In the genomic region with DNA sequence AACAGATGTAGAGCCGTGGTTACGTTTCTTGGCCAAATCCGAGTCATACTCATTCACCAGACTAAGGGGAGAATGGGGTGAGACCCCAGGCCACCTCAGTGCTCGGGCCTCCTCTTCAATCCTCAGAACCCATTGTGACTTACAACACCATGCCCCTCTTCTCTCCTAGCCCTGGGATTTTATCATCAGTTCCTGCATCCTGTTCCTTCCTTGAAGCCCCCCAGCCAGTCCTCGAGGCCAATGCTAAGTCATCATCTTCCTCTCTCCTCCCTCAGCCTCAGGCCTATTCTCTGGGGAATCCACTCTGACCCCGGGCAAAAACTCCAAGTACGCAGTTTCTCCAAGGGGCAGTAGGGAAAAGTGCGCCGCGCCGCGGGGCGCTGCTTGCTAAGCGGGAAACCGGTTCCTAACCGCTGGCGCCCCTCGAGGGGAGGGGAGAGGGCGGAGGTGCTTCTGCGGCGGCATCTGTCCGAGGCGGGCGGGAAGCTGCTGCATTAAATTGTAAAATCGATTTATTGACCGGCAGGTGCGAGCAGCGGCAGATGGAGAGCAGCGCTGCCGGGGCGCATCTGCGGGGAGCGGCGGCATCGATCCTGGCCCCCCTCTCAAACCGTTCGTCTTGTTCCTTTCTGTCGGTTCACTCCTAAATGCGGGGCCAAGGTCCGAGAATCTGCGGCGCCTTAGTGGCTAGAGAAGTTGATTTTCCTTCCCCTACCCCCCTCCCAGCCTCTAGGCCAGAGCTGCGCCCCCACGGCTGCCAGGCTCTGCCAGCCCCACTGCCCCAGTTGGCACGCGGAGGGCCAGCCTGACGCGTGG, we compare ENCODE assay signal across 8 mouse cellular contexts. TPM values are rescaled to one million over a fixed set of nuclear protein-coding genes. Genes with fewer than 3 reads are reported as not detected.
DNase-seq lines count a peak whose midpoint lies in the region; ATAC-seq and TF ChIP-seq lines count a peak whose summit lies in the region.

No protein-coding gene starts in this region.

- no peak overlapping the region for H3K9ac ChIP-seq in hindbrain, embryonic 11.5 days (ENCODE audit: low read depth, low read length)
- H3K9ac ChIP-seq in midbrain, embryonic 11.5 days (ENCODE audit: low read length), result no peak overlapping the region

- peaks cover 2% of the 10 kb centered on the region; the same call in 1 of the 2 replicates for H3K4me1 ChIP-seq in bone marrow, adult 2 months (ENCODE audit: control insufficient read depth, insufficient read depth, low read length)
- peaks cover 17% of the 10 kb centered on the region for H3K4me1 ChIP-seq in hindbrain, embryonic 11.5 days (replicated peaks; ENCODE audit: control insufficient read depth, insufficient read depth, low read length)
- peaks cover 43% of the 10 kb centered on the region for H3K4me1 ChIP-seq in midbrain, embryonic 11.5 days (ENCODE audit: control insufficient read depth, insufficient read depth, low read length)

- peak overlapping the region; percentile 64 for H3K4me3 ChIP-seq in gastrocnemius, adult 2 months
- no peak overlapping the region for H3K4me3 ChIP-seq in bone marrow, adult 2 months (replicated peaks; ENCODE audit: control insufficient read depth, low read depth, low read length)
- peak overlapping the region; percentile 10 for H3K4me3 ChIP-seq in hindbrain, embryonic 11.5 days (ENCODE audit: low read depth, low read length)
- H3K4me3 ChIP-seq in midbrain, embryonic 11.5 days (ENCODE audit: low read depth, low read length), result peak overlapping the region; percentile 13

- no peak for TF ChIP-seq POLR2A in bone marrow, adult 2 months (IDR thresholded peaks at IDR 0.05; ENCODE audit: borderline replicate concordance, control insufficient read depth, low read depth, low read length)

- peak overlapping the region; percentile 25; the same call in 1 of the 2 replicates for H3K27ac ChIP-seq in gastrocnemius, adult 2 months
- peak overlapping the region; percentile 23; the same call in 1 of the 2 replicates for H3K27ac ChIP-seq in bone marrow, adult 2 months (ENCODE audit: control insufficient read depth, insufficient read depth, low read depth, low read length, poor library complexity)
- no peak overlapping the region; the same call in 1 of the 2 replicates for H3K27ac ChIP-seq in hindbrain, embryonic 11.5 days (ENCODE audit: low read depth, low read length)
- 0 out of 2 replicates have a peak overlapping the region, but pooled peaks have one; percentile 25 for H3K27ac ChIP-seq in midbrain, embryonic 11.5 days (ENCODE audit: low read depth, low read length)

- H3K4me2 ChIP-seq in hindbrain, embryonic 11.5 days (replicated peaks; ENCODE audit: low read depth, low read length), result peak overlapping the region; percentile 35
- H3K4me2 ChIP-seq in midbrain, embryonic 11.5 days, result peak overlapping the region; percentile 53

- TF ChIP-seq CTCF in gastrocnemius, adult 2 months (IDR thresholded peaks at IDR 0.05), result no peak
- no peak for TF ChIP-seq CTCF in bone marrow, adult 2 months (IDR thresholded peaks at IDR 0.05; ENCODE audit: control insufficient read depth, insufficient read depth, low read length)

- DNase-seq in gastrocnemius, adult 2 months, result no peak
- DNase-seq in gastrocnemius, postnatal 10 days, result no peak
- peak; percentile 71 for DNase-seq in hindbrain, embryonic 11.5 days (ENCODE audit: low spot score)
- peak; percentile 94 for DNase-seq in midbrain, embryonic 11.5 days (ENCODE audit: low spot score, missing footprints)
- DNase-seq in natural killer cell, adult 2 months (ENCODE audit: low spot score in 2 of 2), result no peak
- no peak for DNase-seq in thymus, postnatal 36 days
- no peak for DNase-seq in gastrocnemius, postnatal 36 days

- H3K9me3 ChIP-seq in hindbrain, embryonic 11.5 days (ENCODE audit: control insufficient read depth, low read length), result no peaks in the 10 kb centered on the region
- no peaks in the 10 kb centered on the region for H3K9me3 ChIP-seq in midbrain, embryonic 11.5 days (ENCODE audit: control insufficient read depth, low read length)

- intact Hi-C loops in gastrocnemius, adult 2 months (cut with DNase I), result no loop called here
- intact Hi-C loops in gastrocnemius, postnatal 36 days (cut with DNase I), result no loop called here

- 8% methylated on average over 48 of the region's 48 CpGs for WGBS in bone marrow, adult 2 months
- 2% methylated on average over 44 of the region's 48 CpGs for WGBS in hindbrain, embryonic 11.5 days
- 2% methylated on average over 46 of the region's 48 CpGs for WGBS in midbrain, embryonic 11.5 days

- H3K36me3 ChIP-seq in hindbrain, embryonic 11.5 days (ENCODE audit: control insufficient read depth, insufficient read depth, low read length), result no peaks in the 10 kb centered on the region
- no peaks in the 10 kb centered on the region for H3K36me3 ChIP-seq in midbrain, embryonic 11.5 days (ENCODE audit: control insufficient read depth, insufficient read depth, low read length)

- peak; percentile 13; the same call in 1 of the 2 replicates for ATAC-seq in hindbrain, embryonic 11.5 days (ENCODE audit: low FRiP score)
- ATAC-seq in midbrain, embryonic 11.5 days (ENCODE audit: low FRiP score), result peak; percentile 26

- H3K27me3 ChIP-seq in hindbrain, embryonic 11.5 days (ENCODE audit: control insufficient read depth, insufficient read depth, low read length), result peaks cover 84% of the 10 kb centered on the region
- peaks cover 84% of the 10 kb centered on the region for H3K27me3 ChIP-seq in midbrain, embryonic 11.5 days (ENCODE audit: control insufficient read depth, insufficient read depth, low read length)

RNA-seq across cellular contexts. Expression of a gene that starts 3.6 kb away (rescaled TPM):
- total RNA-seq in gastrocnemius, adult 2 months (2021), result 1 to 10 TPM; 3.8 to 4.8 TPM
- total RNA-seq in gastrocnemius, postnatal 10 days (2021), result 10 to 100 TPM; 12.6 to 12.9 TPM
- polyA plus RNA-seq in bone marrow, adult 2 months (2011; ENCODE audit: insufficient read depth, insufficient read length, low replicate concordance, missing spikeins), result 0.25 TPM in 1 of 2 replicates, not detected in the other
- polyA plus RNA-seq in hindbrain, embryonic 11.5 days (2014; fragmentation: Nextera tagmentation; extraction: Ambion mirVana), result 2.7 and 2.9 TPM in 2 replicates
- polyA plus RNA-seq in midbrain, embryonic 11.5 days (2014; fragmentation: Nextera tagmentation; extraction: Ambion mirVana), result 3.1 and 4.0 TPM in 2 replicates
- 1 to 10 TPM; 5.1 to 5.5 TPM for total RNA-seq in gastrocnemius, postnatal 36 days (2021)

RNA-seq across cellular contexts. Expression of a gene that starts 29.1 kb away (rescaled TPM):
- total RNA-seq in gastrocnemius, adult 2 months (2021), result 10 to 100 TPM; 30.1 to 90.4 TPM
- total RNA-seq in gastrocnemius, postnatal 10 days (2021), result 10 to 100 TPM in 1 of 2 experiments, 1 to 10 TPM in 1; 7.0 to 18.8 TPM
- 0.59 and 6.2 TPM in 2 replicates for polyA plus RNA-seq in bone marrow, adult 2 months (2011; ENCODE audit: insufficient read depth, insufficient read length, low replicate concordance, missing spikeins)
- 0.46 and 1.4 TPM in 2 replicates for polyA plus RNA-seq in hindbrain, embryonic 11.5 days (2014; fragmentation: Nextera tagmentation; extraction: Ambion mirVana)
- polyA plus RNA-seq in midbrain, embryonic 11.5 days (2014; fragmentation: Nextera tagmentation; extraction: Ambion mirVana), result 0.32 and 0.37 TPM in 2 replicates
- 10 to 100 TPM; 40.1 to 82.4 TPM for total RNA-seq in gastrocnemius, postnatal 36 days (2021)

RNA-seq across cellular contexts. Expression of a gene that starts 33.4 kb away (rescaled TPM):
- total RNA-seq in gastrocnemius, adult 2 months (2021), result 10 to 100 TPM; 10.9 to 11.7 TPM
- 1 to 10 TPM; 9.7 to 9.9 TPM for total RNA-seq in gastrocnemius, postnatal 10 days (2021)
- 6.5 and 9.7 TPM in 2 replicates for polyA plus RNA-seq in bone marrow, adult 2 months (2011; ENCODE audit: insufficient read depth, insufficient read length, low replicate concordance, missing spikeins)
- polyA plus RNA-seq in hindbrain, embryonic 11.5 days (2014; fragmentation: Nextera tagmentation; extraction: Ambion mirVana), result 8.5 and 10.9 TPM in 2 replicates
- 9.8 and 10.0 TPM in 2 replicates for polyA plus RNA-seq in midbrain, embryonic 11.5 days (2014; fragmentation: Nextera tagmentation; extraction: Ambion mirVana)
- 1 to 10 TPM; 9.0 to 9.2 TPM for total RNA-seq in gastrocnemius, postnatal 36 days (2021)

RNA-seq across cellular contexts. Expression of a gene that starts 50.9 kb away (rescaled TPM):
- not detected for total RNA-seq in gastrocnemius, adult 2 months (2021)
- not detected for total RNA-seq in gastrocnemius, postnatal 10 days (2021)
- polyA plus RNA-seq in bone marrow, adult 2 months (2011; ENCODE audit: insufficient read depth, insufficient read length, low replicate concordance, missing spikeins), result 2.1 TPM in 1 of 2 replicates, not detected in the other
- 3.1 and 3.5 TPM in 2 replicates for polyA plus RNA-seq in hindbrain, embryonic 11.5 days (2014; fragmentation: Nextera tagmentation; extraction: Ambion mirVana)
- polyA plus RNA-seq in midbrain, embryonic 11.5 days (2014; fragmentation: Nextera tagmentation; extraction: Ambion mirVana), result 1.3 and 2.6 TPM in 2 replicates
- not detected for total RNA-seq in gastrocnemius, postnatal 36 days (2021)

Comparison
In these comparisons a context has a peak if more than half of its experiments do, and no peak if none do; other contexts are left out.
1. DNase-seq: peak in hindbrain, embryonic 11.5 days (single experiment) and midbrain, embryonic 11.5 days (single experiment); none in gastrocnemius, adult 2 months (single experiment), gastrocnemius, postnatal 10 days (single experiment), natural killer cell, adult 2 months (0 of 2), thymus, postnatal 36 days (0 of 2) and gastrocnemius, postnatal 36 days (0 of 2).